Mouse (Mus musculus): ENCODE data around the gene Sh3bp5.

GRCm38 (mm10) chr14:31403995-31404394, 31.9 kb downstream of the Sh3bp5 start:
- TF ChIP-seq GATA1 (IDR thresholded peaks at IDR 0.05; ENCODE audit: low read length) = peak; percentile 54
- TF ChIP-seq TAL1 (IDR thresholded peaks at IDR 0.05; ENCODE audit: low read length) = peak; percentile 52; the same call in 2 of the 3 replicates
